Mouse (Mus musculus): ENCODE data around the gene Spi1. TPM values are rescaled to one million over a fixed set of nuclear protein-coding genes. Genes with fewer than 3 reads are reported as not detected.

Spi1 gene
- polyA plus RNA-seq, 1 experiment from 2014 or later = 1.7 TPM

- Histone ChIP-seq H3K4me2 (ENCODE audit: low read length) (no peak overlapping the region), H3K9ac (replicated peaks; ENCODE audit: low read depth, low read length) (no peak overlapping the region), H3K9me3 (ENCODE audit: control insufficient read depth, low read length) (no peaks in the 10 kb centered on the region), H3K27me3 (replicated peaks; ENCODE audit: control insufficient read depth, insufficient read depth, low read length) (no peaks in the 10 kb centered on the region), H3K36me3 (ENCODE audit: control insufficient read depth, insufficient read depth) (peaks cover 9% of the 10 kb centered on the region), H3K4me3 (replicated peaks; ENCODE audit: low read length) (no peak overlapping the region), H3K27ac (ENCODE audit: low read length) (no peak overlapping the region), H3K4me1 (replicated peaks; ENCODE audit: control insufficient read depth, insufficient read depth, low read length) (no peaks in the 10 kb centered on the region)
- 70% methylated on average over 8 of the region's 8 CpGs for WGBS
- no peak for ATAC-seq
Observed at GRCm38 (mm10) chr2:91139764-91140163, 57.6 kb downstream of the Spi1 start.

- Histone ChIP-seq H3K4me1 (replicated peaks; ENCODE audit: control insufficient read depth, insufficient read depth, low read length) (no peaks in the 10 kb centered on the region), H3K4me2 (ENCODE audit: low read length) (no peak overlapping the region), H3K36me3 (ENCODE audit: control insufficient read depth, insufficient read depth) (peaks cover 13% of the 10 kb centered on the region), H3K27ac (ENCODE audit: low read length) (no peak overlapping the region), H3K27me3 (replicated peaks; ENCODE audit: control insufficient read depth, insufficient read depth, low read length) (no peaks in the 10 kb centered on the region), H3K4me3 (replicated peaks; ENCODE audit: low read length) (no peak overlapping the region), H3K9ac (replicated peaks; ENCODE audit: low read depth, low read length) (no peak overlapping the region), H3K9me3 (ENCODE audit: control insufficient read depth, low read length) (no peaks in the 10 kb centered on the region)
- 89% methylated on average over 6 of the region's 6 CpGs for WGBS
- no peak for ATAC-seq
Observed at GRCm38 (mm10) chr2:91142920-91143319, 60.7 kb downstream of the Spi1 start.

GRCm38 (mm10) chr2:91143401-91143800, 61.2 kb downstream of the Spi1 start:
- Histone ChIP-seq H3K4me3 (replicated peaks; ENCODE audit: low read length) (no peak overlapping the region), H3K36me3 (ENCODE audit: control insufficient read depth, insufficient read depth) (peaks cover 13% of the 10 kb centered on the region), H3K27me3 (replicated peaks; ENCODE audit: control insufficient read depth, insufficient read depth, low read length) (no peaks in the 10 kb centered on the region), H3K4me1 (replicated peaks; ENCODE audit: control insufficient read depth, insufficient read depth, low read length) (no peaks in the 10 kb centered on the region), H3K27ac (ENCODE audit: low read length) (no peak overlapping the region), H3K9ac (replicated peaks; ENCODE audit: low read depth, low read length) (no peak overlapping the region), H3K4me2 (ENCODE audit: low read length) (no peak overlapping the region), H3K9me3 (ENCODE audit: control insufficient read depth, low read length) (no peaks in the 10 kb centered on the region)
- no peak for ATAC-seq
- 99% methylated on average over 11 of the region's 11 CpGs for WGBS

GRCm38 (mm10) chr2:91148101-91148500, 65.9 kb downstream of the Spi1 start:
- no peaks in the 10 kb centered on the region for H3K4me1 ChIP-seq (replicated peaks; ENCODE audit: control insufficient read depth, insufficient read depth, low read length)
- no peaks in the 10 kb centered on the region for H3K9me3 ChIP-seq (ENCODE audit: control insufficient read depth, low read length)
- no peak overlapping the region for H3K27ac ChIP-seq (ENCODE audit: low read length)
- no peak overlapping the region for H3K9ac ChIP-seq (replicated peaks; ENCODE audit: low read depth, low read length)
- H3K36me3 ChIP-seq (ENCODE audit: control insufficient read depth, insufficient read depth) = peaks cover 30% of the 10 kb centered on the region
- H3K4me2 ChIP-seq (ENCODE audit: low read length) = no peak overlapping the region
- ATAC-seq = no peak
- no peak overlapping the region for H3K4me3 ChIP-seq (replicated peaks; ENCODE audit: low read length)
- H3K27me3 ChIP-seq (replicated peaks; ENCODE audit: control insufficient read depth, insufficient read depth, low read length) = no peaks in the 10 kb centered on the region

- no peak for ATAC-seq
- no peak overlapping the region for H3K4me3 ChIP-seq (replicated peaks; ENCODE audit: low read length)
- H3K9ac ChIP-seq (replicated peaks; ENCODE audit: low read depth, low read length) = no peak overlapping the region
- H3K27ac ChIP-seq (ENCODE audit: low read length) = no peak overlapping the region
- H3K4me1 ChIP-seq (replicated peaks; ENCODE audit: control insufficient read depth, insufficient read depth, low read length) = no peaks in the 10 kb centered on the region
- peaks cover 41% of the 10 kb centered on the region for H3K36me3 ChIP-seq (ENCODE audit: control insufficient read depth, insufficient read depth)
- no peak overlapping the region for H3K4me2 ChIP-seq (ENCODE audit: low read length)
- no peaks in the 10 kb centered on the region for H3K27me3 ChIP-seq (replicated peaks; ENCODE audit: control insufficient read depth, insufficient read depth, low read length)
- no peaks in the 10 kb centered on the region for H3K9me3 ChIP-seq (ENCODE audit: control insufficient read depth, low read length)
- WGBS = 90% methylated on average over 1 of the region's 1 CpGs
Observed at GRCm38 (mm10) chr2:91151331-91151730, 69.1 kb downstream of the Spi1 start.

- no peak for ATAC-seq
- 93% methylated on average over 3 of the region's 3 CpGs for WGBS
- Histone ChIP-seq H3K27ac (ENCODE audit: low read length) (no peak overlapping the region), H3K36me3 (ENCODE audit: control insufficient read depth, insufficient read depth) (peaks cover 46% of the 10 kb centered on the region), H3K4me2 (ENCODE audit: low read length) (no peak overlapping the region), H3K4me1 (replicated peaks; ENCODE audit: control insufficient read depth, insufficient read depth, low read length) (no peaks in the 10 kb centered on the region), H3K9me3 (ENCODE audit: control insufficient read depth, low read length) (no peaks in the 10 kb centered on the region), H3K4me3 (replicated peaks; ENCODE audit: low read length) (no peak overlapping the region), H3K27me3 (replicated peaks; ENCODE audit: control insufficient read depth, insufficient read depth, low read length) (no peaks in the 10 kb centered on the region), H3K9ac (replicated peaks; ENCODE audit: low read depth, low read length) (no peak overlapping the region)
Observed at GRCm38 (mm10) chr2:91152885-91153377, 70.7 kb downstream of the Spi1 start.

GRCm38 (mm10) chr2:91154091-91154490, 71.9 kb downstream of the Spi1 start:
- WGBS = 91% methylated on average over 3 of the region's 3 CpGs
- no peak for ATAC-seq

DNA sequence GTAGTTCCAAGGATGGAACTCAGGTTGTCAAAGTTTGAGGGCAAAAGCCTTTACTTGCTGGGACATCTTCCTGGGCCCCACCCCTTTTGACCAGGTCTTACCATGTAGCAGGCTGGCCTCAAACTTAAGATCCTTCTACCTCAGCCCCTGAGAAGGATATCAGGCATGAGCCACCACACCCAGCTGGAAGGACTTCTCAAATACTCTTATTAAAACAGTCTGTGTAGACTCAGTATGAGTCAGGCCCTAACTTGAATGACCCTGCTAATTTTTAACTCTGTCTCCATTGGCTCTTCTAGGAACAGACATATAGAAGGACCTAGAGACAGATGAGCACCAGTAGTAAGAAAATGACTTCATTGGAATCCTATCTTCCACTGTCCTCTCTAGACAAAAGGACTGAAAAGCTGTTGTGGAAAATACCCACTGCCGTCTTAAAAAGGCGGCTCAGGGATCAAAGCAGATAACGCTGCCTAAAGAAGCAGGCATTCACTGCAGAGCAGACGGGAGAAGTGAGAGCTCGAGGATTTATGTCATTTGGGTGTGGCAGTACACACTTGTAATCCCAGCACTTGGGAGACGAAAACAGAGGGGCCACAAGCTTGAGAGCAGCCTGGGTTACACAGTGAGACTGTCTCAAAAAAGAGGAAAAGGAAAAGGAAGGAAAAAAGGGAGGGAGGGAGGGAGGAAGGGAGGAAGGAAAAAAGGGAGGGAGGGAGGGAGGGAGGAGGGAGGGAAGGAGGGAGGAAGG, 75.0 kb downstream of the Spi1 start:
- H3K36me3 ChIP-seq (ENCODE audit: control insufficient read depth, insufficient read depth) = peaks cover 49% of the 10 kb centered on the region
- no peaks in the 10 kb centered on the region for H3K4me1 ChIP-seq (replicated peaks; ENCODE audit: control insufficient read depth, insufficient read depth, low read length)

More at GRCm38 (mm10) chr2:91154091-91154490, 71.9 kb downstream of the Spi1 start:
- no peaks in the 10 kb centered on the region for H3K9me3 ChIP-seq (ENCODE audit: control insufficient read depth, low read length)
- peaks cover 50% of the 10 kb centered on the region for H3K36me3 ChIP-seq (ENCODE audit: control insufficient read depth, insufficient read depth)
- H3K4me2 ChIP-seq (ENCODE audit: low read length) = no peak overlapping the region
- no peak overlapping the region for H3K4me3 ChIP-seq (replicated peaks; ENCODE audit: low read length)
- no peak overlapping the region for H3K9ac ChIP-seq (replicated peaks; ENCODE audit: low read depth, low read length)
- H3K27ac ChIP-seq (ENCODE audit: low read length) = no peak overlapping the region
- H3K27me3 ChIP-seq (replicated peaks; ENCODE audit: control insufficient read depth, insufficient read depth, low read length) = no peaks in the 10 kb centered on the region
- no peaks in the 10 kb centered on the region for H3K4me1 ChIP-seq (replicated peaks; ENCODE audit: control insufficient read depth, insufficient read depth, low read length)

GRCm38 (mm10) chr2:91160591-91160990, 78.4 kb downstream of the Spi1 start:
- Histone ChIP-seq H3K9me3 (ENCODE audit: control insufficient read depth, low read length) (no peaks in the 10 kb centered on the region), H3K27ac (ENCODE audit: low read length) (no peak overlapping the region), H3K4me2 (ENCODE audit: low read length) (no peak overlapping the region), H3K36me3 (ENCODE audit: control insufficient read depth, insufficient read depth) (peaks cover 49% of the 10 kb centered on the region), H3K4me3 (replicated peaks; ENCODE audit: low read length) (no peak overlapping the region), H3K4me1 (replicated peaks; ENCODE audit: control insufficient read depth, insufficient read depth, low read length) (no peaks in the 10 kb centered on the region), H3K9ac (replicated peaks; ENCODE audit: low read depth, low read length) (no peak overlapping the region), H3K27me3 (replicated peaks; ENCODE audit: control insufficient read depth, insufficient read depth, low read length) (no peaks in the 10 kb centered on the region)
- 98% methylated on average over 6 of the region's 6 CpGs for WGBS
- no peak for ATAC-seq

More for the DNA sequence above, 75.0 kb downstream of the Spi1 start:
- Histone ChIP-seq H3K9me3 (ENCODE audit: control insufficient read depth, low read length) (no peaks in the 10 kb centered on the region), H3K27ac (ENCODE audit: low read length) (no peak overlapping the region), H3K9ac (replicated peaks; ENCODE audit: low read depth, low read length) (no peak overlapping the region), H3K4me3 (replicated peaks; ENCODE audit: low read length) (no peak overlapping the region), H3K27me3 (replicated peaks; ENCODE audit: control insufficient read depth, insufficient read depth, low read length) (no peaks in the 10 kb centered on the region), H3K4me2 (ENCODE audit: low read length) (no peak overlapping the region)
- ATAC-seq = no peak
- 34% methylated on average over 6 of the region's 6 CpGs for WGBS
